Mouse (Mus musculus) spleen, postnatal 14 days (tissue): ENCODE measurements around the gene Oit3.

Experiments used
- DNase-seq, 2 experiments: peaks; one replicate each; pipeline ENCODE4 v3.0.0; 2021 to 2022; ENCODE audit warnings: low spot score in 2 of 2

The Oit3 gene

DNA sequence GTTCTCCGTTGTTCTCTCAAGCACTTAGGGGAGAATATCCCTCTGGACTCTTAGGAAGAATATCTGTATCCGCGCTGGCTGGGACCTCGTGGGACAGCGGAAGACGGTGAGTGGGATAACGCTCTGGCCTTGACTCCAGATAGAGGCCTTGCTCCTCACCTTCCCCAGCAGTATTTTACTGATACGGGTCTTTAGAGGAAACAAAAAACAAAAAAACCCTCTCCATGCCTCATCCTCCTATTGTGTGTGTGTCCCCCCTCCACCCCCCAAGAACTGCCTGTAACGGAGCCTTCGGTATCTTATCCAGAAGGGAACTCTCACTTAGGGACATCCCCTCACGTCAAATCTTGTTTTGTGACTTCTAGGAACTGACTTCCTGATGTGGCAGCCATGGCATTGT is at the start of gene Oit3:
Gene Oit3, minus strand, starts transcription at position 44 of the 400 bp plus-strand sequence.
- DNase-seq = no peak

DNA sequence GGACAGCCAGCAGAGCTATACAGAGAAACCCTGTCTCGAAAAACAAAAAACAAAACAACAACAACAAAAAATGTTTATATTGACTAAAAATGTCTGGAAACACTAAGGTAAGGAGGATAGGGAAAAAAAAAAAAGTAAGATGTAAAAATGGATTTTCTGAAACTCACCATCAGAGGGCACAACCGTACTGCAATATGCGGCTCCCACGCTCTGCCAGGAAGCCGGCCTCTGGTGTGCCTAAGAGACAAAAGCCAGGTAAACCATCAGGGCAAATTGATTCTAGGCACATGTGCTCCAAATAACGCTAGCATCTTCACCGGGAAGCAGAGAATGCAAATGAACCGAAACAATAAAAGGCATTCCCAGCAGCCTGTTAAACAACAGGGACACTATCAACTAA is 49.3 kb upstream of the Oit3 start:
- no peak for DNase-seq

DNA sequence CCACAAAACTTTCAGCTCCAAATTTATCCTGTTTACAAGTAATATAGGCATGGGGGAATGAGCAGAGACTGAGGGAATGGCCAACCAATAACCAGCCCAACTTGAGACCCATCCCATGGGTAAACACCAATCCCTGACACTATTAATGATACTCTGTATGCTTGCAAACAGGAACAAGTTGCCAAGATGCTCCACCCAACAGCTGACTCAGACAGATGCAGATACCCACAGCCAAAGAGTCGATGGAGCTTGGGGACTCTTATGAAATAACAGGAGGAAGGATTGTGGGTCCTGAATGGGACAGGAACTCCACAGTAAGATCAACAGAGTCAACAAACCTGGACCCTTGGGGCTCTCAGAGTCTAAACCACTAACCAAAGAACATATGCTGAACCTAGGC is 47.8 kb upstream of the Oit3 start:
- DNase-seq = no peak

DNA sequence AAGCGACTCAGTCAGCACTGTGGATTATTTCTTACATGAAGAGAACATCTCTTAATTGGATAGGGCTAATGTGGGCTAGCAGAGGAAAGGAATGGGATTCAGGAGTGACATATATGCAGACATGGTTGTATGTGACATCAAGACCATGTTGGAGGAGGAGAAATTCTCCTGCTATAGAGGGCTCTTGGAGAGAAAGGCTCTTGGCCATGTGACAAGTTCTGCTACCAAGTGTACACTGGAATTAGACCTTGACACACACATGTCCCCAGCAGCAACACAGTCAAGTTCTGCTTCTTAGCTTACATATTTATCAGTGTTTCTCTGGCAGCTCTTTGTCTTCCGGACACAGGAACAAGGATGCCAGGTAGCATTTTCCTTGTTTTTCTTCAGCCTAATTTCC is 45.8 kb upstream of the Oit3 start:
- no peak for DNase-seq

DNA sequence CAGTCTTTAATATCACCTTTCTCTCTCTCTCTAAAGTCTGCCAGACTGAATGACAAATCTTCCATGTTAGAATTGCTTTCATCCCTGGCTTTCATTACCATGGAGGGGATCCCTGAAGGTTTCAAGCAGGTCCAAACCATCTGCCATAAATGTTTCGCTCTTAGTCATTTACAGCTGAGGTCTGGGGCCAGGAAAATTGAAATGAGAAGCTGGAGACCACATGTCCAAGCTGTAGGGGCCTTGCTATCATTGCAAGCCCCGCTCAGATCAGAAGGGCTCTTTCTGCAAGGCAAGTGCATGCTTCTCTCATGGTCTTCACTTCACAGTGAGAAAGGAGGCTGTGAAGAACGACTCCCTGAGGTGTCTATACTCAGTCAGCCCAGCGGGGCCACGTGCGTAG is 42.7 kb upstream of the Oit3 start:
- no peak for DNase-seq

DNA sequence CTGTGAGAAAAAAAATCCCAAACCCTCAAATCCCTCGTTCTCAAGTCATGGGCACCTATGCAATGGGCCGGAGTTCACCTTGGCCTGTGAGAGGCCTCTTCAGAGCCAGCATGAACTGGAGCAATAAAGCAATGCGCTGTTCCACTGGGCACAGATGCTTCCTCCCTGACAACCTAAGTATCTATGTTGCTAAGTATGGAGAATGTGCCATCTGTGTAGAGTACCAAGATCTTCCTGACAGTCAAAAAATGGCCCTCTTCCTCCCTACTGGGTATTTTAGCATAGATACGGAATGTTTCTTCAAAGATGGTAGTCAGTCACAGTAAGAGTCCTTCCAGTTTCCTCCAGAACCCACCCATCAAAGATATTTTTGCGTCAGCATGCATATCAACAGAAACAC is 39.8 kb upstream of the Oit3 start:
- no peak for DNase-seq

DNA sequence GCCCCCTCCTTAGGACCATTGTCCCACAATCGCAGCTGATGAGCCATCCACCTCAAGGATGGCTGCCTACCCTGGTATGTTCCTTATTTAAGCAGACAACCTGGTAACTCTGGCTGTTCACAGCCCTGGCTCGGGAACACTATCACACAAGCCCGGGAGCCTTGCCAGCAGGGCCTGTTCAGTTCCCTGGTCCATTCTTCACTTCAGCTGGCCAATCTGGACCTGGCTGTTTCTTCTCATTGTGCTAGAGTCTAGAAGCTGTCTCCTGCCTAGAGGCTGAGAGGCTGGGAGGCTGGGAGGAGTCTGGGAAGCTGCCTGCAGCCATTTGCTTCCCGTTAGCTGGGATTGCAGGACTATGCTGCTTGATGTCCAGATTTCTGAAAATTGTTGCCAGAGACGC is 28.9 kb upstream of the Oit3 start:
- no peak for DNase-seq

DNA sequence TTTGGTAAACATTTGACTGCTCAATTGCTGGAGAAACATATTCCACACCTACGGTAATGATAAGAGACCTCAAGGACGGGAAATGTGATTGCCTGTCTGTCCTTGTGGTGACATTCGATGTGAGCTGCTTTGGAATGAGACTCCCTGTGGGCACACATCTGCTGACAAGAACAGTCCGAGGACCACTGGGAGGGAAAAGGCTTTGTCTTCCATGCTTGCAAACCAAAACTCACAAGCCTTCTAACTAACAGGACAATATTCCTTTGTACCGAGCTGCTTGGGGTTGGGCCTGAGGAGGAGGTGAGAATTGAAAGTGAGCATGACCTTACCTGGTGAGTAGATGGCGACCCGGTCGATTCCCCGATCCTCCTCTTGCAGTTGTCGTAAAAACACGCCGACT is 25.7 kb upstream of the Oit3 start:
- no peak for DNase-seq

DNA sequence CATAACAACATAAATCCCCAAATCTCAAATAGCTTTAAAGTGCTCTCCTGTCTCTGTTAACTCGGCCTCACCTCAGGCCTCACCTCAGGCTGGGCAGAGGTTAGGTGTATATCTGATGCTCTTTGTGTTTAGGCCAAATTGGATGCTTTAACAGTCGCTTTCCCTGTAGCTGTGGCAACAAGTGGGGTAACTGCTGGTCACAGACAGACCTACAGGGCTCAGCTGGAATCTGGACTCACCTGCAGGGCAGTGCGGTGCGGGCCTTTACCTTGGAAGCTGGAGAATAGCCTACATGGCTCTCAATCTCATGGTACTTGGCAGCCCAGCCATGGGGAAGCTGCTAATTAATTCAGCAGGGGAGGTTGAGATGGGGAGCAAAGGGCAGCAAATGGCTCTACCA is 25.0 kb upstream of the Oit3 start:
- no peak for DNase-seq

DNA sequence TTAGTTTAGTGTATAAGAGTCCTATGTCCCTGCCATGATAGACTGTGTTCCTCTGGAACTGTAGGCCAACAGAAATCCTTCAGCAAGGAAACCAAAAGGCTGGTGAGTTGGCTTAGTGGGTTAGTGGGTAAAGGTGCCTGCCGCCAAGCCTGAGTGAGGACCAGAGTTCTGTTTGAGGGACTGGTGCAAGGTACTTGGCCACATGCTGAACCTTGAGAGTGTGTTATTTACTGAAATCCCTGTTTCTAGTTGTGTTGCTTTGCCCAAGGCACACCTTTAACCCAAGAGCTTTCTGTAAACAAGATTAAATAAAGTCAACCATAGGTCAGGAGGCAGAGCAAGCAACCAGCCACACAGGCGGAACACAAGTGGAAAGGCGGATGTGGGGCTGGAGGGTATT is 24.0 kb upstream of the Oit3 start:
- DNase-seq = no peak

DNA sequence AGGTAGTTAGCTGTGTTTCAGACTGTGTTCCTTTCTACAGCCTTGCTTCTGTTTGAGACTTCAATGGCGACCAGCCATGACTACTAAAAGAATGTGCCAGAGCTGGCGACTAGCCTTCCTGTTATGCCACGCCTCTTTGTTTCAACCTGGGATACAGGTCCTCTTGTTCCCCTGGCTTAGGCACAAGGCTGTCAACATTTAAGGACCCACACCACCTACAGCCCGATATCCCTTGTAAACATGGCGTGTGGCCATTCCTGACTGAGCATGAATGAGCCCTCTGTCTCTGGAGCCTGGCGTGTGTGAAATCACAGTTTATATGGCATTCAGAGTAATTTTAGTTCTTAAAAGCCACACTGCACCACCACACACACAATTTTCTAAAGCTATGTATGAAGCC is 20.7 kb upstream of the Oit3 start:
- DNase-seq = no peak

DNA sequence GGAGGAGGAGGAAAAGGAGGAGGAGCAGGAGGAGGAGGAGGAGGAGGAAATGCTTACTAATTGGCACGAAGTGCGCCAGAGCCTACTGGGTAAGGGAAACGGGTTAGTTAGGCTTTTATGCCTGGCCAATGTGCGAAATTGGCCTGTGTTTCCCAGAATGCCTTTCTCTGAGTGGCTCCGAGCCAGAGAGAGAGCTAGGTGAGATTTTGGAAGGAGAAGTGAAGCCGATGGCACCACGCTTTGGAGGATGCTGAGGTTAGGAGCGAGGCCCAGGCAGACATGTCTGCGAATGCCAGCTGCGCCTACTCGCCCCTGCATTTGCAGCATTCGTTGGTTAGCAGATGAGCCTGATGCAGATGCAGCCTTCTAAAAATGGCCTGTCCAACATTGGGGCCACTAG is 18.2 kb upstream of the Oit3 start:
- DNase-seq = no peak

DNA sequence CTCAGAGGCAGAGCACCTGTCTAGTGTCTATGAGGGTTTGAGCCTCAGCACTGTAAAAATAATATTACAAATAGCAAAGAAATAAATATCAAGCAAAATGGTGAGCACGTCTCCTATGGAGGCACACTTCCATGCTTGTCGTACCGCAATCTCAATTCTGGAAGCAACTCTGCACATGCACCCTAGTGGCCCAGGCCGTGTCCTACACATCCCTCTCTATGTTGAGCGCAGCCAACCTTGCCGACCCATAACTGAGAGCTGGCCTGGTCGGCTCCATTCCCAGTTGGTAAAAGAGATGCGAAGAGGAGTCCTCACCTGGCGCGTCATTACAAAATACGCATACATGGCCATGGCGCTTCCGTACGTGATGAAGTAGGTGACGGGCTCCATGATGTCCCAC is 13.1 kb upstream of the Oit3 start:
- no peak for DNase-seq

DNA sequence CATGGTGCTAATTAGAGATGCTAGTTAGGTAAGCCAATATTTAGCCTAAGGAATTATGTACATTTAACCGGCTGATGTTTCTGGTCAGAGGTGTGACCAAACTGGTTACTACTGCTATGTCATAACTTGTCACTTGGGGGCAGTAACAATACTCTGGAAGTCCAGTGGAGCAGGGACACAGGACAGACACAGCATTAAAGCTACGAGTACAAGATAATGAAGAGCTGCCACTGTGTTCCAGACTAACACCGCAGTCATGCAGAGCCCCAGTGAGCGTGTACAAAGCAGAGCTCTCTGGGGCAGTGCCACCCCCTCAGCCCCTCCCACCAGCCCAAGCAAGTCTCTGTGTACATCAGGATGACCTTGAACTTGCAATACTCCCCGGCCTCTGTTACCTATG is 10.3 kb upstream of the Oit3 start:
- no peak for DNase-seq

DNA sequence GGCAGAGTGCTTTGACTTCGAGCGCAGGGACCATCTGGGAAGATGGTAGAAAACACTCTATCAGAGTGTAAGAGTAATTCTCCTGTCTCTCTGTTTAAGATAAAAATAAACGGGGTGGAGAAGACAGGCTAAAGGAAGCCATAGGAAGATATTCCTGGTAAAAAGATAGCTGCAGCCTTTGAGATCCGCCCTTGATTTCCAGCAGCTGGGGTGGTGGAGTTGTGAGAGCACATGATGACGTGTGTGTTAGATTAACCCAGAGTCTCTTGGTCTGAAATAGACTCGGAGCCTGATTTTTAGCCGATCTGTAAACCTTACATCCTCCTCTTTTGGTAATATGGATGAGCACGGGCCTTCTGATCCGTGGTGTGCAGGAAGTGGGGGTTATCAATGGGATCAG is 6.0 kb upstream of the Oit3 start:
- DNase-seq = no peak

DNA sequence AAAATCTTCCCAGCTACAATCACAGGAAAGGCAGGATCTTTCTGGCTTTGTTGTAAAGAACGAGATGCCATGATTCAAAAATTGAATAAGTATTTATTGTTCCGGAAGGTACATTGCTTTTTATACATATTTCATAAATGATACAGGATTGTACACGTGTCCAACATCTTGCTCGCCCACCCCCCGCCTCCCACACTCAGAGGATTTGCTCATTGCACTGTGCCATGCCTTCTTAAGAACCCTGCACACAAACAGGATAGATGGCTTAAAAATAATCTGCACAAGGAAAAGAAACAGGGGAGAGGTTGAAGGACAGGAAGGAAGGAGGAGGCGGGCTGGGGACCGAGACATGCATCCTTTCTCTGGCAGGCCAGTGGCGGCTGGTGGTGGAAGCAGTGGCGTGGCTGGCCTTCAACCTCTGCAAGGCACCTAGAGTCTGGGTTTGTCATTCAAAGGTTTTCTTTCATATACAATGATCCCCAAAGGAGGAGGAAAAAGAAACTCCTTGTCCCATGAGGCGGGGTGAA is 5.4 kb upstream of the Oit3 start:
- no peak for DNase-seq

DNA sequence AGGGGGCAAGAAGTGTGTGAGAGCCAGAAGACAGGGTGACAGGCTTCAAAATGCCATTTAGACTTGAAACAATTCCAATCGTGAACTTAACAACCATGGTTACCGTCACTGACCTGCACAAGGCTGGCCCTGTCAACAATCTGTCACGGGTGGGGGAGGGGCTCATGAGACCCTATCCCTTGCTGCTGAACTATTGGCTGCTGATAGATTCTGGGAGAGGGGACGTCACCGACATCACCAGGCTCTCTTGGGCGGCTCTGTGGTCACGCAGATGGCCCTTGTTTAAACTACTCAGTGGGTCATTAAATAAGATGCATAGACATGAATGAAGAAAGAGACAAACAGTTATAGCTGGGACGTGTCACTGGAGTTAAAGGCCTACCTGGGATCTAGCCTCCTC is 3.1 kb upstream of the Oit3 start:
- no peak for DNase-seq

DNA sequence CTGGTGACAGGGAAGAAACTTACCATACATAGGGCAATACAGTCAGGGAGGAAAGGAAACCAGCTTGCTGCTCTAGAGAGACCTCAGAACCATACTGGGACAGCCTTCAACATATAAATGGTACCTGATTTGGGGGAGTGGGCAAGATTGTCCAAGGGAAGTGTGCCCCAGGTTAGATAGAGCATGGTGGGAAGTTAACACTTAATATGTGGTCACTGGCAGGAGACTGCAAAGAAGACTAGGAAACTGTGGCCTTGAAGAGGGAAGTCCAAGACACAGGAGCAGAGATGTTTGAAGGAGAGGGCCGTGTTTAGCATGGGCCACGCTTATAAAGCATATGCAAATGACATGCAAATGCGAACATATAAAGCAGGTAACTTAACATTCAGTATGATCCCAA is 2.5 kb upstream of the Oit3 start:
- no peak for DNase-seq

DNA sequence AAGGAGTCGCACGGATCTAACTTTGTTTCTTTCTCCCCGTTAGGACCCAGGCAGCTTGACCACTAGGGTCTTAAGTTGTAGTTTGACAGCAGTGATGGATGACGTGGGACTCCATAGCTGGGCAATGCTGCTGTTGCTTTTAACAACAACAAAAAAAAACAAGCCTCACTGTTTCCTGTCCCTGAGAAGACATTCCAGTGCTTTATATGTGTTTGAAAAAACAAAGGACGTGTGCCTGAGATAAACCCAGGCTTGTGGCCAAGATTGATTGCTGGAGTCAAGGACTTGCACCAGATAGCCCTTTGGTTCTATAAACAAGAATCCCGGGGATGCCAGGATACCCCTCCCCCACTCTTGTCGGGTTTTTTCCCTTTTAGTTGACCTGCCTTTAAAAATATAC is 1.6 kb upstream of the Oit3 start:
- DNase-seq = no peak

DNA sequence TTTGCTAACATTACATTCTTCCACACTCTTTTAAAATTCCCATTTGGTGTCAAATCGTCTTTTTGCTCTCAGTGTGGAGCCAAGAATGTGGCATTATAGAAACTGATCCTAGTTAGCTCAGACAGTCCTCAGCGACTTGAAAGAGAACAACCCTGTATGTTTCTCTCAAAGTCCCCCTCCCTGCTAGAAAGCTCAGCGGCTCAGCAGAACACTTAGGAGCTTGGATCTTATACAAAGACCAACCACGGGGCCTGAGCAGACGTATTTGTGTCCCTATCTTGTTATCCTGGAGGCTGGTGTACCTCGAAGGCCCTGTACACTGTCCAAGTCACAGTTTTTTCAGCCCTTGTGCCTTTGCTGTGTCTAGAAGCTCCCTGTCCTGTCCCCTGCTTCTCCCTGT is 1.4 kb downstream of the Oit3 start:
- DNase-seq = no peak

DNA sequence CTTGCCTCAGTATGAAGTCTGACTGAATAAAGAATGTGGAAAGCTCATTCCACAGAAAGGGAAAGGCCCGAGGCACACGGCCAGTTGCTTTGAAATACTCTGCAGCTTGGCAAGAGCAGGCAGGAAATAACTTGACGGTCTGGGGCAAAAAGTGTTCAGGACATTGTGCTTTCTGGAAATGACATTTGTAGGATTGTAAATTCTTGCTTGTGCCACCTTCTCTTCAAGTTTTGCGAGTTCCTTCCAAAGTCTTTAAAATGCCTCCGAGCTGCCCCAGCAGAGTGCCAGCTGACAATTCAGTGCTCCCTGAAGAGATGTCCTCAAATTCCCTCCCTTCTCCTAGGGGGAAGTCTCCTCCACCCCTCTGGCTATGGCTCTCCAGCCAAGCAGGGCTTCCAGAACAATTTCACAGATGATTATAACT is 2.1 kb downstream of the Oit3 start:
- no peak for DNase-seq

DNA sequence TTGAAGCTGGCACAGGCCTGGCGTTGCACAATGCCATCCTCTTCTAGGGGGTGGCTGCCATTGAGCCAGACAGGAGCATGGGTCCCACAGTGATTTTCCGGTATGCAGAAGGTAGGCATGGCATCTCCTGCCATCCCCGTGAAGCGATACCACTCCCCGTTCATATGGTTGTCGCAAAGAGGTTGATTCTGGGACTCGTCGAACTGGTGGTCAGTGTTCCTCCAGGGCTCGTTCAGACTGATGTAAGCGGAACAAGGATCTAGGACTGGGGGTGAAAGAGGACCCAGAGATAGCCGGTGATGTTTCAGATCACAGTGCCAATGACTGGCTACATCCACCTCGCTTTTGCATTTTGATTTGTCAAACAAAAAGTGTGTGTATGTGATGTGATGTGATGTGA is 2.9 kb downstream of the Oit3 start:
- no peak for DNase-seq

DNA sequence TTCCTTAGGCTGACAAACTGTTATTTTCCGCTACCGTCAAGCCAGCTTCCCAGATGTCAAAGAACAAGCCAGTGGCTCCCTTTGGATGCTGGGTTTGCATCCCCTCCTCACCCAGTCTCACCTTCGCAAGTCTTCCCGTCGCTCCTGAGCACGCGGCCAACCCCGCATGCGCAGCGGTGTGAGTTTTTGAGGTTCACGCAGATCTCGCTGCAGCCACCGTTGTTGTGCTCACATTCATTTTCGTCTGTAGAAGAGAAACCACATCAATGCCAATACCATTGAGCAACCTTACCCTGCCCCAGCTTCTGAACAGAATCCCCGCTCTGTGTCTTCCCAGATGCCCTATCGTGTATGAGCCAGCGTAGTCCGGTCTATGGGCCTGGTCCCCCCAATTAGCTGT is 5.8 kb downstream of the Oit3 start:
- DNase-seq = no peak

DNA sequence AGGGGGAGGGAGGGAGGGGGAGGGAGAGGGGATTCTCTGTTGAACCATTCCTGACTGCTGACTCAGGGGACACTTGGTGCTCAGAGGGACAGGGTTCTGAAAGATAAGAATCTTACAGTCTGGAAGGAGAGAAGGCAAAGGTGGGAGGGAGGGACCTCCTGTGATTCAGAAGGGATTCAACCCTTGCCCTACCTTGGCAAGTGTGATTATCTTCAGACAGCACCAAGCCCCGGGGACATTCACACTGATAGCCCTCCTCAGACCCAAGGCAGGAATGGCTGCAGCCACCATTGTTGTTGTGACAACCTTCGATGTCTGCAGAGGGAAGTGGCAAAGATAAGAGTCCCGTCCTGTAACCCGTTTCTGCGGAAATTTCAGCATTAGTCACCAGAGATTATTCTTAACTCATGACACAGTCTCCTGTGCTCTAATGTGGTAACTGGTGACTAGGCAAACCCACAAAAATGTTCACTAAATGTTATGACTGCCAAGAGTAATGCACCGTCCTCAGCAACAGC is 10.8 kb downstream of the Oit3 start:
- no peak for DNase-seq
